Mouse (Mus musculus) stomach, embryonic 16.5 days (tissue): ENCODE data around the gene Bola2. TPM values are rescaled to one million over a fixed set of nuclear protein-coding genes. Genes with fewer than 3 reads are reported as not detected.

Experiments used
- ATAC-seq: fragments of 200-750 bp; cut with Nextera tagmentation; 2 replicates; pipeline ENCODE4 v1.8.0; 2017; ENCODE audit warnings: moderate number of reproducible peaks, moderate TSS enrichment; ENCODE audit not compliant: insufficient read depth, low FRiP score
- H3K27ac ChIP-seq: fragments of 300-500 bp; sonication (generic); 2 replicates; pipeline ENCODE4 v1.5.1; 2014; ENCODE audit warnings: low read length
- H3K27me3 ChIP-seq: fragments of 300-500 bp; sonication (generic); 2 replicates; pipeline ENCODE4 v1.6.1; 2014; ENCODE audit warnings: low read length, control low read depth, mixed read lengths; ENCODE audit not compliant: control insufficient read depth, insufficient read depth
- H3K36me3 ChIP-seq: fragments of 300-500 bp; sonication (generic); 2 replicates; pipeline ENCODE4 v1.6.1; 2014; ENCODE audit warnings: low read length; ENCODE audit not compliant: control insufficient read depth, insufficient read depth
- H3K4me1 ChIP-seq: fragments of 300-500 bp; sonication (generic); 2 replicates; pipeline ENCODE4 v1.6.1; 2014; ENCODE audit warnings: low read length, control low read depth, mixed read lengths; ENCODE audit not compliant: control insufficient read depth, insufficient read depth
- H3K4me2 ChIP-seq: fragments of 300-500 bp; sonication (generic); 2 replicates; pipeline ENCODE4 v1.6.1; 2014; ENCODE audit warnings: low read depth, low read length, mixed read lengths
- H3K4me3 ChIP-seq: fragments of 300-500 bp; sonication (generic); replicated peaks from 2 replicates; pipeline ENCODE4 v1.5.1; 2014; ENCODE audit warnings: mild to moderate bottlenecking, low read length
- H3K9ac ChIP-seq: fragments of 300-500 bp; sonication (generic); 2 replicates; pipeline ENCODE4 v1.6.1; 2014; ENCODE audit warnings: low read length
- H3K9me3 ChIP-seq: fragments of 300-500 bp; sonication (generic); replicated peaks from 2 replicates; pipeline ENCODE4 v1.6.1; 2016; ENCODE audit warnings: low read length, control low read depth; ENCODE audit not compliant: control insufficient read depth
- WGBS: fragments of 180-500 bp; shearing (Covaris S2); extraction: QIAGEN DNeasy Blood & Tissue Kit; methylation state at CpG from one replicate; pipeline ENCODE4 v1.1.7; 2014; 5-methylcytosine and 5-hydroxymethylcytosine counted together
- polyA plus RNA-seq: library from polyadenylated mRNA; unstranded; fragments of >200 nt; fragmentation: Nextera tagmentation; extraction: Ambion mirVana; gene quantifications from 2 replicates; pipeline ENCODE4 v1.2.1, GENCODE M21; 2015

The Bola2 gene
- 93.0 and 107 TPM in 2 replicates for polyA plus RNA-seq

DNA sequence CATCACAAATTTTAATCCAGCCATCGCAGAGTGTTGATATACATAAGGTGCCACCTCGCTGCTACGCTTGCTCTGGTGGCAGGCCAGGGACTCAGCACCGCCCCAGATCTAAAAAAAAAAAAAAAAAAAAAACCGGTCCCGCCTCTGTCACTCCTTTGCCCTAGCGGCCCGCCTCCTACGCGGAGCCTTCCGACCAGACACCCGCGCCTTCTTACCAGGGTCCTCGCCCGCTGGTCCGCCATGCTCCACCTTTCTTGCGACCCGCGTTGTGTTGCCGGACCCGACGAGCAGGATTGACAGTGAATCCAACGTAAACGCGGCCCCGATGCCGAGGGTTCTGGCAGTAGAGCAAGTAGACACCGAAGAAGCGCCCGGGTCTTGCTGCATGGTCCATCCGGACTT lies at the start of gene Bola2:
Gene Bola2 (plus strand): TSS at position 192 of the 402 bp plus-strand sequence.
- H3K9me3 ChIP-seq, result no peaks in the 10 kb centered on the region
- H3K4me2 ChIP-seq, result peak within 1 kb of the TSS; percentile 91
- H3K9ac ChIP-seq, result peak within 1 kb of the TSS; percentile 90
- peaks cover 12% of the 10 kb centered on the region; the same call in 1 of the 2 replicates for H3K36me3 ChIP-seq
- peaks cover 14% of the 10 kb centered on the region for H3K4me1 ChIP-seq
- peak within 1 kb of the TSS; percentile 70 for H3K4me3 ChIP-seq
- H3K27ac ChIP-seq, result peak within 1 kb of the TSS; percentile 96
- WGBS, result under 1% methylated on average over 31 of the region's 31 CpGs
- no peaks in the 10 kb centered on the region for H3K27me3 ChIP-seq
- peak; percentile 78 for ATAC-seq

DNA sequence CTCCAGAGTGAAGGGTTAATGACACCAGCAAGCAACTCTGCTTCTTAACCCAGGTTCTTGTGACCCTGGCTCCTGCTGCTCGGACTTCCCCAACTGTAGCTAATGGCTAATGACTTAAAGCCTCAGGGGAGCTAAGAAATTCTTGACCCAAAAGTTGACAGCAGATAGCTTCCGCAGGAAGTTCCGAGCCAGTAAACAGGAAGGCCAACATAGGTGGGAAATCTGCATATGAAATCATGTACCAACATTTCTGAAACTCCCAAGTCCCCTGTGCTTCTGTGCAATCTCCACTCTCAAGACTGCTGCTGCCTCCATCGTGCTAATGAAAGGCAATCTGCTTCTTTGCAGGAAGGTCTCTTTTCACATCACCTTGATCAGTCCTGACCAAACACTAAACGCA lies 49.5 kb upstream of the Bola2 start:
- Histone ChIP-seq H3K27me3 (no peaks in the 10 kb centered on the region), H3K9me3 (no peaks in the 10 kb centered on the region), H3K36me3 (no peaks in the 10 kb centered on the region), H3K27ac (no peak overlapping the region), H3K4me1 (peaks cover 9% of the 10 kb centered on the region; the same call in 1 of the 2 replicates), H3K4me2 (no peak overlapping the region), H3K9ac (no peak overlapping the region), H3K4me3 (no peak overlapping the region)
- 67% methylated on average over 5 of the region's 5 CpGs for WGBS
- ATAC-seq, result no peak

DNA sequence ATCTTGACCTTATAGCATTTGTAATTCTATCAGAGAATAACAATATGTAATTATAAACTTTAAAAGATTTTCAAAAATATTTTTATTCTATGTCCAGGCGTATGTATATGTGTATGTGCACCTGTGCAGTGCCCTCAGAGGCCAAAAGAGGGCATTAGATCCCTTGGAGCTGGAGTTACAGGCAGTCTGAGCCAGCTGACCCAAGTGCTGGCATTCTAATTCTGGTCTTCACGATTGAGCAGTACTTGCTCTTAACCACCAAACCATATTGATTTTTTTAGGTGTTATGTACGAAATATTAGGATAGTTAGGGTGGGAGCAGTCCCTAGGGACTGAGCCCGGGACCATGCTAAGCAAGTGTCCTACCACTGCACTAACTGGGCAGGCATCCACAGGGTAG lies 46.7 kb upstream of the Bola2 start:
- H3K36me3 ChIP-seq, result no peaks in the 10 kb centered on the region
- no peak overlapping the region for H3K4me3 ChIP-seq
- H3K4me2 ChIP-seq, result peak overlapping the region; percentile 71
- H3K9me3 ChIP-seq, result no peaks in the 10 kb centered on the region
- WGBS, result 70% methylated on average over 4 of the region's 4 CpGs
- H3K9ac ChIP-seq, result no peak overlapping the region
- ATAC-seq, result no peak
- no peak overlapping the region for H3K27ac ChIP-seq
- no peaks in the 10 kb centered on the region for H3K27me3 ChIP-seq
- H3K4me1 ChIP-seq, result peaks cover 9% of the 10 kb centered on the region; the same call in 1 of the 2 replicates

DNA sequence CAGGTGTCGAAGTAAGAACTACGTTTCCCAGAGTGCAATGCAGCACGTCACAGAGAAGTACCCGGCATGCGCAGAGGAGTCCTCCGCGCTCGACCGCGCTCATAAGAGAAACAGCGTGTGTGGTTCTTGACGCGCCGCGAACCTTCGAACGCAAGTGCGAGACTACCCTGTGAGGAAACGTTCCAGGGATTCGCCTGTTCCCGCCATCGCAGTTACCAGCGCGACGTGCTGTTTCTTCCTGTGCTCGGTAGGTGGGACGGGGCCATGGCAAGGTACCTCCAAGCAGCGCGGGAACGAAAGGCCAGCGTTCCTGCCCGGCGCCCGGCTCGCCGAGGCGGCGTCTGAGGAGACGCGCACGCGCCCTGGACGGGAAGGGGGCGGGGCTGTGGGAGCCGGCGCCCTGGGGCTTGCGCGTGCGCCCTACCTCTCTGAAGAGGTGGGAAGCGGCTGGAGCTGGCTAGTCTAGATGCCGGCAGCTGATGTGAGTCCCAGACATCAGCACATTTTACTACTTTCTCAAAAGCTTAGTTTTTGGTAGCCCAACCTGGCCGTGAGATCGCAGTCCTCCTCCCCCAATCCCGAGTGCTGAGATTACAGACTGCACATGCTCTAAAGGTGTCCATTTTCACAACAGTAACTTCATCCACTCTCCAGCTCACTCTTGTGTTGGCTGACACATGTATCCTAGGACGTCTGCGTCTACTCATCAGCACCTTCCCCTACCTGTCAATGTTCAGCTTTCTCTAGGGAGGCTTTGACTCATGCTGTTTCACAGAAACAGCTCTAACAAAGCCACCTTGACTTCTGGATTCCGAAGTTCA lies 45.8 kb upstream of the Bola2 start, which contains the start of gene Sgf29:
Gene Sgf29 (plus strand): TSS at position 79 of the 821 bp plus-strand sequence.
- Histone ChIP-seq H3K27me3 (no peaks in the 10 kb centered on the region), H3K9ac (peak within 1 kb of the TSS; percentile 77), H3K9me3 (no peaks in the 10 kb centered on the region), H3K36me3 (no peaks in the 10 kb centered on the region), H3K4me1 (peaks cover 9% of the 10 kb centered on the region; the same call in 1 of the 2 replicates), H3K4me3 (peak within 1 kb of the TSS; percentile 69), H3K27ac (peak within 1 kb of the TSS; percentile 89), H3K4me2 (peak within 1 kb of the TSS; percentile 71)
- 1% methylated on average over 57 of the region's 57 CpGs for WGBS
- ATAC-seq, result peak; percentile 98

DNA sequence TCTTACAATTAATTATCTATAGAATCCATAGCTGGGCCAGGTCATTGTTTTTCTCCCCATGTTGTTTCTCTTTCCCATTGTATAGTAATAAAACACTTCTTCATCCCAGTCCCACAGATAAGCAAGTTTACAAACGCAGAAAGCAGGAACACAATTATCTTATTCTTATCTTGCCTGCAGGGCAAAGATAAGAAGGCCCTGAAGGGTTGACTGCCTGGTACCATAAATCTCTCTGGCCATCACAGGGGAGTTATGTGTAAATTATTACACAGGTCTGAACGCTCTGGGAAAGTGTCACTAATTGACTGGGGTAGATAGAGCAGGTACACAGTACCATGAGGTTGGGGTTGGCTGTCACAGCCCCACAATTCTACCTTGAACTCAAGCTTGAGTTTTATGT lies 44.3 kb upstream of the Bola2 start:
- no peaks in the 10 kb centered on the region for H3K27me3 ChIP-seq
- no peak for ATAC-seq
- WGBS, result 31% methylated on average over 2 of the region's 2 CpGs
- no peak overlapping the region for H3K9ac ChIP-seq
- no peak overlapping the region for H3K4me3 ChIP-seq
- peaks cover 9% of the 10 kb centered on the region; the same call in 1 of the 2 replicates for H3K4me1 ChIP-seq
- H3K4me2 ChIP-seq, result no peak overlapping the region
- no peaks in the 10 kb centered on the region for H3K9me3 ChIP-seq
- H3K27ac ChIP-seq, result no peak overlapping the region
- no peaks in the 10 kb centered on the region for H3K36me3 ChIP-seq

DNA sequence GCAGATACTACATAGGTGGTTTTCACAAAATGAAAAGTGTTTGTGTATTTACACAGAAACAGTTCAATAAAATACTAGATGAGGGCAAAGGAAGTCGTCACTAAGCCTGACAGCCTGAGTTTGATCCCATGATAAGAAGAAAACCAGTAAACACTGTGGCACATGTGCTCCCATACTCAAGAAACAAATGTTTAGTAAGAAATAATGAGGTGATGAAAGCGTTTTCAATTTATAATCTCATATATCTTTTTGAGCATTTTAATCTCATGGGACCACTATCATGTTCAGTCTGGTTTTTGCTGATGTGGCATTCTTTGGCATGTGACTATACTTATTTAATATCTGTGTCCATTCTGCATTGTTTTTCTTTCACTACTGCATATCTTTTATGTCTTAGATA lies 41.2 kb upstream of the Bola2 start:
- H3K9me3 ChIP-seq, result no peaks in the 10 kb centered on the region
- H3K27ac ChIP-seq, result no peak overlapping the region
- H3K4me2 ChIP-seq, result no peak overlapping the region
- H3K9ac ChIP-seq, result no peak overlapping the region
- 0 out of 2 replicates have a peak, but pooled peaks cover 3% of the 10 kb centered on the region for H3K4me1 ChIP-seq
- no peaks in the 10 kb centered on the region for H3K36me3 ChIP-seq
- WGBS, result 73% methylated on average over 2 of the region's 2 CpGs
- ATAC-seq, result no peak
- H3K27me3 ChIP-seq, result no peaks in the 10 kb centered on the region
- H3K4me3 ChIP-seq, result no peak overlapping the region

DNA sequence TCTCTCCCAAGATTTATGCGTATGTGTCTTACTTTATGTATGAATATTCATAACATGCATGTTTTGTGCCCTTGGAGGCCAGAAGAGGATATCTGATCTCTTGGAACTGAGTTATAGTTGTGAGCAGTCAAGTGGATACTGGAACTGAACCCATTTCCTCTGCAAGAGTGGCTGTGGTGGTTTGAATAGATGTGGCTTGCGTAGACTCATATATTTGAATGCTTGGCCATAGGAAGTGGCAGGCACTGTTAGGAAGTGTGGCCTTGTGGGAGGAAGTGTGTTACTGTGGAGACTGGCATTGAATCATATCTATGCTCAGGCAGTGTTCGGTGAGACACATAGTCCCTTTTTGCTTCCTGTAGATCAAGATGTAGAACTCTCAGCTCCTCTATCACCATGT lies 39.5 kb upstream of the Bola2 start:
- H3K4me2 ChIP-seq, result no peak overlapping the region
- 88% methylated on average over 3 of the region's 3 CpGs for WGBS
- H3K9me3 ChIP-seq, result no peaks in the 10 kb centered on the region
- H3K4me3 ChIP-seq, result no peak overlapping the region
- H3K36me3 ChIP-seq, result no peaks in the 10 kb centered on the region
- H3K4me1 ChIP-seq, result no peaks in the 10 kb centered on the region
- H3K9ac ChIP-seq, result no peak overlapping the region
- no peak overlapping the region; the same call in 1 of the 2 replicates for H3K27ac ChIP-seq
- H3K27me3 ChIP-seq, result no peaks in the 10 kb centered on the region
- ATAC-seq, result no peak

DNA sequence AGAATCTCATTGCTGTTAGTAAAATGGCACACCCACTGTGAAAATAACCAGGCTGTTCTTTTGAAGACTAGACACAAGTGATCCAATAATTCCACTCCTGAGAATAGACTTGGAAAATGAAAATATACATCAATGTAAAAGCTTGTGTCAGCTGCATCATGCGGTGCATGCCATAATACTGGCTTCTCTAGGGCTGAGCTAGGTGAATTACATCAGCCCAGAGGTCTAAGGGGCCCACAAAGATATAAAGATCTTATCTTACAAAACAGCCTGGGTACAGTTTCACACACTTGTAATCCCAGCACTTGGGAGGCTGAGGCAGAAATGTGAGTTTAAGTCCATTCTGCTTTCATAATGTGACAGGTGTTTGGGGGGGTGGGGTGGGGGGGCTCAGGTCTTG lies 37.7 kb upstream of the Bola2 start:
- Histone ChIP-seq H3K9ac (no peak overlapping the region), H3K27me3 (no peaks in the 10 kb centered on the region), H3K9me3 (no peaks in the 10 kb centered on the region), H3K4me2 (no peak overlapping the region), H3K4me1 (no peaks in the 10 kb centered on the region), H3K4me3 (no peak overlapping the region), H3K36me3 (no peaks in the 10 kb centered on the region), H3K27ac (no peak overlapping the region)
- ATAC-seq, result no peak
- WGBS, result 87% methylated on average over 1 of the region's 1 CpGs

DNA sequence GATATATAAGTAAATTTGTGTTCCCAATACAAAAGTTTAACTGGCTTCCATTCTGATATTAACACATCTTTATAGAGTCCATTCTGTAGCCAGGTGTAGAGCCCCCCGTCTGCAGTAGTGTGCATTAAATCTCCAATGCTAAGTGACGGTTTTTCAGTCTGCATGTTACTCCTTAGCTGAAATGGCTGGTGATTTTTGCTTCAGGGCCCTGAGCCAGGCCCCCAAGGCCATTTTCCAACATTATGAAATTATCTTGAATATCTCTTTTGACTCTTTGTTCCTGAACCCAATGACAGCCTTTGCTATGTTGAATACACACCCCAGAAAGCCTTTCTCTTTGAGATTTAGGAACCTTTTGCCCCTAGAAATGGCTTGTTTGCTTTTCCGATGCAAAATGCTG lies 35.4 kb upstream of the Bola2 start:
- Histone ChIP-seq H3K36me3 (no peaks in the 10 kb centered on the region), H3K4me1 (no peaks in the 10 kb centered on the region), H3K27me3 (no peaks in the 10 kb centered on the region), H3K27ac (no peak overlapping the region), H3K9ac (no peak overlapping the region), H3K9me3 (no peaks in the 10 kb centered on the region), H3K4me2 (no peak overlapping the region), H3K4me3 (no peak overlapping the region)
- ATAC-seq, result no peak
- 88% methylated on average over 3 of the region's 3 CpGs for WGBS
